Mouse (Mus musculus) layer of hippocampus, postnatal 10 days (tissue): Measurements from ENCODE around the gene Vipr1. TPM values are rescaled to one million over a fixed set of nuclear protein-coding genes. Genes with fewer than 3 reads are reported as not detected.
"Not testable (repeated sequence)": the region's sequence is repeated elsewhere in the genome, so short reads cannot be mapped to it uniquely, and the experiment has no call there.

Source experiments
- DNase-seq, 2 experiments: peaks; one replicate each; pipeline ENCODE4 v3.0.0; 2021; ENCODE audit warnings: low spot score in 2 of 2
- long read RNA-seq: library from polyadenylated mRNA; stranded (forward); transcript quantifications from one replicate; pipeline ENCODE4 v2.0.0, GENCODE M21; 2023
- total RNA-seq, 2 experiments: library from RNA; stranded (reverse); gene quantifications; 2 replicates each; pipeline ENCODE4 v1.2.3; 2021

Vipr1 gene
- total RNA-seq, result 10 to 100 TPM in 1 of 2 experiments, 1 to 10 TPM in 1; 10.0 to 10.3 TPM
- long read RNA-seq, partial matches to known transcripts, result 0 of 2 reads
- long read RNA-seq, other reads (novel, unspliced or antisense), result 2 of 2 reads

DNA sequence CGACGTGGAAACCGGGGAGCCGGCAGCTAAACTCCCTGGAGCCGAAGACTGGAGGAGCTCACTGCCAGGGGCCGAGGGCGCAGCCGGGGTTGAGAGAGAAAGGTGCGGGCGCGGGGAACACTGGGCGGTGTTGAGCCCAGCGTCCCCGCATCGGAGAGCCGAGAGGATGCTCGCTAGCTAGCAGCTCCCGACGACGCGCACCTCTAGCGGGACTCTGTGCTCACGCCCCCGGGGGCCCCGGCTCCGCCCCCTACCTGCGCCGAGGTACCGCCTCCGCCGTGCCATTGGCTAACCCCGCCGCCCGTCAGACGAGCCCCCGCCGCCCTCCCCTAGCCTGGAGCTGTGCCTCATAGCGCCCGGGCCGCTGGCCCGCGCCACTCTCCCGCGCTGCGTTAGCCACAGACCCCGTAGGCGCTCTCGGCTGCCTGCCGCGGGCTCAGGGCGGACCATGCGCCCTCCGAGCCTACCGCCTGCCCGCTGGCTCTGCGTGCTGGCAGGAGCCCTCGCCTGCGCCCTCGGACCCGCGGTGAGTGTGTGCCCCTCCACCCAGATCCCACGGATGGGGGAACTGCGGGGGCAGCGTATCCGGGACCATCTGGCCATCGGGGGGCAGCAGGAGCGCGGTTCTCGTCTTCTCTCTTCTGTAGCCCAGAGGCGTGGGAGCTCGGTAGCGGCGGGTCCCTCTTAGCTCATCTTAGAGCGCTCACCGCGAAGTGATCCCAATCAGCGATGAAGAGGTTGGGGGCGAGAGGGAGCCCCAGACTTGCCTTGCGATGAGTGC, at the start of gene Vipr1:
TSS of gene Vipr1 (plus strand) at position 316 of the 781 bp plus-strand sequence.
- peak; percentile 78 to 86 for DNase-seq

DNA sequence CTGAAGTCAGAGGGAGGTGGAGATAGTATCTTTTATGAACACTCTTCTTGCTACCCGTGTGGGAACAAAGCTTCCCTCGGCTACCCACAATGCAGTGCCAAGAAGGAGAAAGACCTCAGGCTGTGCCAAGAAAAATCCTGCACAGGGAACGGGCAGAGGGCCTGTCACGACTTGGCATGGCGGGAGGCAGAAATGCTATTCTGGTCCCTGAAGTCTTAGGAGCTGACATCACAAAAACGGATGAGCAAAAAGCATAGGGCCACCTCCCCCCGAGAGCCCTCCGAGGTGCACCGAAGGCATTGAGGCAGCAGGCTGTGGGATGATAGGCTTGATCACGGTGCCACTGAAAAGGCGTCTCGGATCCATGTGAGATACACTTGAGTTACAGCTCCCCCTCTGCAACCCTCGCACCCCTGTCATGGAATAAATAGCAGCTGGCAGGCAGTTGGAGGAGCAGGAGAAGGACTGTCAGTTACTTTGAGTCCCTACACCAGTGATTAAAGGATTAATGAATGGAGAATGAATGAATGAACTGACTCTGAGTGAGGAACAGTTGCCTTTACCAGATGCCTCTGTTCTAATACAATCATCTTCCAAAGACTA, 49.5 kb upstream of the Vipr1 start:
- DNase-seq, result peak in 1 of 2 experiments; percentile 20

DNA sequence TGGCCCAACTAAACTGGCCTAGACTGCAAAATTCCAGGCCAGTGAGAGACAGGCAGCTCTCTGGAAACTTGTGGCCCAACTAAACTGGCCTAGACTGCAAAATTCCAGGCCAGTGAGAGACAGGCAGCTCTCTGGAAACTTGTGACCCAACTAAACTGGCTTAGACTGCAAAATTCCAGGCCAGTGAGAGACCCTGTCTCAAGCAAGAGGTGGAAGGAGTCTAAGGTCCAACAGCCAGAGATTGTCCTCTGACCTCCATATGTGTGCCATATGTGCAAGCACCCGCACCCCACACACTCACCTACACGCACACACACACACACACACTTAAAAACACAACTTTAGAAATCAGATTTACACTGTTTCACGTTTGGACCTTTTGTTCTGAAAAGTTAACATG, 48.7 kb upstream of the Vipr1 start:
- not testable (repeated sequence) for DNase-seq

DNA sequence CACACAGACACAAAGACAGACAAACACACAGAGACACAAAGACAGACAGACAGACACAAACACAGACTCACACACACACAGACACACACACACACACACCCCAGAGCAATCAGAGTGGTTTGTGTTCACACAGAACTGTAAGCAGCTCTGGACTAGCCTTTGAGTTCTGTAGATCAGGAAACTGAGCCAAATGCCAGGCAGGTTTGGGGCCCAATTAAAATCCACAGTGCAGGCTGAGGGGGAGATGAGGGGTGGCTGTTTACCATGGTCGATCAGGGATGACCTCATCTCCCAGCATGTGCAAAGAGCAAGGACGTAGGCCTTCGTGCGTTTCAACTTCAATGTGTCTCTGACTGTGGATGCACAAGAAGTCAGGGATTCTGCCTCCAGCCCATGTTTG, 47.7 kb upstream of the Vipr1 start:
- DNase-seq, result peak in 1 of 2 experiments; percentile 20

DNA sequence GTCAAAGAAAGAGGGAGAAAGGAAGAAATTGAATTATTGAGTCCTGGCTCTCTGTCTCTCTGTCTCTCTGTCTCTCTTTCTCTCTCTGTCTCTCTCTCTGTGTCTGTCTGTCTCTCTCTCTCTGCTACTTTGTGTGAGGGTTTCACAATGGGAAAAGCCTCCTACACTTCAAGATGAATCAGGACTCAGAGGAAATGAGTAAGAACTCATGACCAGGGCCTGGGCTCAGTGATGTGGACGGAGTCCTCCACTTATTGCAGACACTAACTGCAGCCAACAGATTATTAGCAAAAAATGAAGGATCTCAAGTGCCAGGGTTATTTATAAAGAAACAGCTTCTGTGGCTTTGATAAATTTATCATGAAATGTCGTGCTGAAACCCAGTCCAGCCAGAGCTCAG, 44.4 kb upstream of the Vipr1 start:
- no peak for DNase-seq

DNA sequence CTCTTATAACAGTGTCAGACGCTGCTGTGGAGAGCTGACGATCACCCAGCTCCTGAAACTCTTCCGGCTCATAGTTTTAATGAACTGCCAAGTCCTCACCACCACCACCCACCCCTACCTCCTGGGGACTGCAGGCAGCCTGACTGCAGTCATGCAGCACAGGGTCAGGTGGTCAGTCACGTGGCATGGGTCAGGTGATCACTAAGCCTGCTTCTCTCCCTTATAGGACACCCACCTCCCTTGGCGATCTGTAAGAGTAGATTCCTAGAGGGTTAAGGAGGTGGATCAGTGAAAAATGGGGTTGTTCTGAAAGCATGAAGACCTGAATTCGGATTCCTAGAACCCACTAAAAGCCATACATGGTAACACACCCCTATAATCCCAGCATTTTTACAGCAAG, 43.0 kb upstream of the Vipr1 start:
- DNase-seq, result no peak

DNA sequence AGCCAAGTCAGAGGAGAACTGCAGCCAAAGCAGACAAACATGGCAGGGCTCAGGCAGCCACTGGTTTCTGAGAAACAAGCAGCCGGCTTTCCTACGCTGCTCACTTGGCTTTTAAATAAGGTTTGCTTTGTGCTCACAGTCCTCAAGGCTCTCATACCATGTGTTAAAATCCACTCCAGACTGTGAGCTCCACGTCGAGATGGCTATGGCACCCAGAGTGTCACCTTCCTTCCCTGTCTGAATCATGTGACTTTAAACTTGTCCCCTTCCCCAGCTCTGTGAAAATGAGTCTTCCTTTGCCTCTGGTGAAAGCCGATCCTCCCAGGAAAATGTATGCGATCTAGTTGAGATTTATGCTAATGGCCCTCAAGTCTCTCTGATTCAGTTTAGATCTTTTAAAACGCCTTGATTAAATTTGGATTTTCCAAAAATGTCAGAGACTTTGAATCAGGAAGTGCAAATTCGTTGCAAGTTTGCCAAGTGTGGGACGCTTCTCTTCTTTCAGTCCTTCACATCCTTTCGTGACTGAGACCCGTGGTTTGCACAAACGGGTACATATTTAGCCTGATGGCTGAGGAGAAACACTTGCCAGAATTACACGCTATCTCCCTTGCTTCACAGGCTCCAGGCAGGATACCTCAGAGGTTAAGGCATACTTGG, 42.2 kb upstream of the Vipr1 start:
- peak in 1 of 2 experiments; percentile 31 for DNase-seq

DNA sequence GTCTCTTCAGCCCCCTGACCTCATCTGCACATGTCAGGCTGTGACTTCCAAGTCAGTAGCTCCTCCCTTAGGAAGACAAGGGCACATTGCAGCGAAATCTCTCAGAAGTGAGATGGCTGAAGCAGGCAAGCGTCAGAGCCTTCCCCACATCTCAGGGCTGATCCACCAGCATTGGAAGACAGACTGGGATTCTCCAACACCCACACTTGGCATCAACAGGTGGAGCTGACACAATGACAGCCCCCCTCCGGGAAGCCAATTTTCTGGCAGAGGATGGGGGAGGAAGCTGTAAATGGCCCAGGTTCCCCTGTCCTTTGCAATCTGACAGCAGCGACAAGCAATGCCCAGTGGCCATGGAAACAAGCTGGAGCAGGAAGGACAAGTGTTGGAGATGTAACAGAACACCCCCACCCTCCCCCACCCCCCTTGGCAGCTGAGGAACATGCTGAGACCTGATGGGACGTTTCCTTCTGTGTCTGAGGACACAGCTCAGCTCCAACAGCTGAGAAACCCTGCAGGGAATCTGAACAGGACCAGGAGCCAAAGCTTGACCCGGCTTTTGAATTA, 41.6 kb upstream of the Vipr1 start:
- DNase-seq, result peak; percentile 57

DNA sequence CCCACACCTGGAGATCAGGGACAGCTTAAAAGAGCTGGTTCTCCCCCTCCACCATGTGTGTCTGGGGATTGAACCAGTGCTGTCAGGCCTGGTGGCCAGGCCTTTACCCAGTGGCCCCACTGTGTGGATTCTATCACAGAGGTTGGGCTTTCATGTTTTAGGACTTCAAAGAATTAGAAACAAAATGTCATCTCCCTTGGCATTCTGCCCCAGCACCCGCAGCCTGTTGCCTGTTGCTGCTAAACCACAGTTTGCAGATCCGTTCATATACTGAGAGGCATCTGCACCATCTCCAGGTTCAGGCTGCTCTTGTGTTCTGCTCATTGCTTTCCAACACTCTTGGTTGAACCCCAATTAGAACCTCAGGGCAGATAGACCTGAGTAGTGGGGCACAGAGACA, 40.1 kb upstream of the Vipr1 start:
- peak in 1 of 2 experiments; percentile 23 for DNase-seq

DNA sequence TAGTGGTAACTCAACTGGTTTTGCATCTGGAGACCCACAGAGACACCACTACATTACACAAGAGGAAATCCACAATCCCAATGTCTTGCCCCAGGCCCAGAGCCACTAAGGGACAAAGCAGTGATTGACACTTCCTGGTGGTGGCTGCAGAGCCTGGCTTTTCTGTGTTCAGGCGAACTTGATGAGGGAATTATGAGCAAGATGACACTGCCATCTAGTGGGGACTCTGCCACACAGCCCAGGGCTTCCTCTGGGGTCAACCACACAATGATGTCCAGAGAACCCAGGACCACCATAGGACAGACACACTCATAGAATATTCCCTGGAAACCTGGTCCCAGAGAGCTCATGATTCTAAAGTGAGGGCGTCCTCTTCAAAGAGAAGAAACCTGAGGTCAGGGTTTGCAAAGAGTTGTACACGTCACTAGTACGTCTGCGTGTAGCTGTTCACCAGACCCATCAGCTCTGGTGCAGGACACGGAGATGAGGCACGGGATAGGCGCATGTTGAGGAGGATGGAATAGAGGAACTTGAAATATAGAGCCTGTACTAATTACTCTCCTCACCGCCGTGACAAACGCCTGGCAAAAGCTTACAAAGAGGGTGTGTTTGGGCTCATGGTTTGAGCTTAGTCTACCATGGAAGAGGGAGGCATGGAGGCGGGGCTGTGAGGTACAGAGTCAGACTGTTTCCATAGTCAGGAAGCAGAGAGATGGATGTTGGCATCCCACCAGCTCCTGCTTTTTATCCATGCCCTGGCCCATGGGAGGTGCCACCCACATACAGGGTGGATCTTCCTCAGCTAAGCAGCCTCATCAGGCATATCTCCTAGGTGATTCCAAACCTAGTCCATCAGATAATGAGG, 36.9 kb upstream of the Vipr1 start:
- peak; percentile 83 to 86 for DNase-seq

DNA sequence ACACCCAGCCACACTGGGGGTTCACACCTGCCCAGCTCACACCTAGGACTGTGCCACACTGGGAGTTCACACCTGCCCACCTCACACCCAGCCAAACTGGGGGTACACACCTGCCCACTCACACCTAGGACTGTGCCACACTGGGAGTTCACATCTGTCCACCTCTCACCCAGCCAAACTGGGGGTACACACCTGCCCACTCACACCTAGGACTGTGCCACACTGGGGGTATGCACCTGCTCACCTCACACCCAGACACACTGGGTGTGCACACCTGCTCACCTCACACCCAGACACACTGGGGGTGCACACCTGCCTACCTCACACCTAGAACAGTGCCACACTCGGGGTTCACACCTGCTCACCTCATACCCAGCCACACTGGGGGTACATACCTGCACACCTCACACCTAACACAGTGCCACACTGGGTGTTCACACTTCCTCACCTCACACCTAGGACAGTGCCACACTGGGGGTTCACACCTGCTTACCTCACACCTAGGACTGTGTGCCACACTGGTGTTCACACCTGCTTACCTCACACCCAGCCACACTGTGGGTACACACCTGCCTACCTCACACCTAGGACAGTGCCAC, 35.9 kb upstream of the Vipr1 start:
- no peak for DNase-seq

DNA sequence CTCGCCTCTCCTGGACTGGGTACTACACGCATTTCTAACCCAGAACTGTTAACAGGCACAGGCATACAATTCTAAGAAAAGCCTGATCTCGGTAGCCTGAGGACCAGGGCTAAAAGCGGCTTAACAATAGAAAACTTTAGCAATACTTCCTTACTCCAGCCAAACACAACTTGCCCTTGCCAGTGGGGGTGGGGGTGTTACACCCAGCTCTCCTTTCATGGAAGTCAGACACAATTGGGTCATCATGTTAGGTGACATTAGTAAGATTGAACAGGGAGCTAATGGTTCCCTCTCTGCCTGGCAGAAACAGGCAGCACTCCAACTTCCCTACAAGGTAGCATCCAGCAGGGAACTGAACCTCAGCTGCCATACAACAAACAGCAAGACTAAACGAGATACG, 33.1 kb upstream of the Vipr1 start:
- DNase-seq, result no peak

DNA sequence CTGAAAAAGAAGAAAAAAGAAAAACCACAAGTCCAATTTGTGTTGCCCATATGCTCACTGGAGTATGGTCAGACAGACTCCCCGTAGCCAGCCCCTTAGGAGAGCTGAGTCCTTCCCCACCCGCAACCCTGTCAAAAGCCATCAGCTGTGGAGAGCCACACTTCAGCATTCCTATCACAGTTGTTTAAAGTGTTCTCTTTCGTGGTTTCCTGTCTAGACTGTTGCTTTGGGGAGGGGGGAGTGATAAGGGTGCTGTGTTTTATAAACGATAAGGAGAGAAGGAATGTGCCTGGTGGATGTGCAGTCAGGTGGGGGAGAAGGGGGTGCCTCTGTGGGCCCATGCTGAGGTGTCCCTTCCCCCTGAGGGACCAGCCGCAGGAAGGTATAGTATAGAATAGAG, 29.3 kb upstream of the Vipr1 start:
- DNase-seq, result no peak

DNA sequence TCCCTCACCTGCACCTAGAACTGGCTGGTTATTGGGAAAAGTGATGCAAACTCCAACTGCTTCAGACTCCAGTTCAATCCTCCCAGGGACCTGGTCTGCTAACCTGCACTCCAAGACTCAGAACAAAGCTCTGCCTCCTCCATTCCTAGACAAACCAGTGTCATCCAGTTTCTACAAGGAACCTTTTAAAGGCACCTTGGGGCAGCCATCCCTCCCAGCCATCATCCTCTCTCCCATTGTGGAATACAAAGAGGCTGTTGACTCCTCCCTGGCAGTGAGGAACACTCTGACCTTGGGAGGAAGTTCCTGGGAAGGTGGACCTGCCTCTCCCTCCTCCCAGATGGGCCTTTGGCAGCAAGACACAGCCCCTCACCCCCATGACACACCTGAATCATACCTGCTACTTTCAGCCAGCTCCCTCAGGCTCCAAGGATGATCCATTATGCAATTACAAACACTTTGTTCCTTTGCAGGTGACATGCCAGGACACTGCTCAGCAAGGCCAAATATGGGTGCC, 28.2 kb upstream of the Vipr1 start:
- no peak for DNase-seq

DNA sequence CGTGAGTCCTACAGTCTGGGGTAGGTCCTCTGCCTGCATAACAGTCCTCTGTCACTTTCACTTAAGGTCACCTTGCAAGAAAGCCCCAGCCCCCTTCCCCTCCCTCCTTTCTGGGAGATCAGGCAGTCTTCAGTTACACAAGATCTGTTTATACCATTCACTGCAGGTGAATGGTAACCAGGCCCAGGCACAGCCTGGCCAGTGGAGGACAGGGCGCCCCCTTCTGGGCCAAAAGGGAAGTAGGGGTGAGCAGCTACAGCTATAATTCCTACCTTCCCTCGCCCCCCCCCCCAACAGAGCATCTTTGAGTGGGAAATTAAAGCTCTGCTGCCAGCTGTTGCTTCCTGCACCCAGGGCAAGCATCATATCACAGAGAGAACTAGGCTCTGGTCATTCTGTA, 26.0 kb upstream of the Vipr1 start:
- DNase-seq, result no peak

DNA sequence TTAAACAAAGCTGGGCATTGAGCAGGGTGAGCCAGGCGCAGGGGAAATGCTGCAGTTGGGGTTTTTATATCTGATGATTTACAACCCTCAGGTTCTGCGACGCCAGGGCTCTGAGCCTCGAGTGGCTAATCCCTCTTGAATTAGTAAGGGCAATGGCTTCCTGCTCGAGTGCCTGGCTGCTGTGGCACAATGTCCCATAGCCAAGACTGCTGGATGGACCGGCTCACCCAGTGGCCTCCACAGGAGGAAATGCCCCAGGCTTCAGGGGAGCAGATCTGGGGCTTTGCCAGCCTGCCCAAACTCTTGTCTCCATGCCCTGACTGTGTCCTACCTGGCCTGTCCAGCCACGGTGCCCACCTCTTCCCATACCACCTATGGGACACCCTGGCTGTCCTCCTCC, 23.1 kb upstream of the Vipr1 start:
- DNase-seq, result no peak

DNA sequence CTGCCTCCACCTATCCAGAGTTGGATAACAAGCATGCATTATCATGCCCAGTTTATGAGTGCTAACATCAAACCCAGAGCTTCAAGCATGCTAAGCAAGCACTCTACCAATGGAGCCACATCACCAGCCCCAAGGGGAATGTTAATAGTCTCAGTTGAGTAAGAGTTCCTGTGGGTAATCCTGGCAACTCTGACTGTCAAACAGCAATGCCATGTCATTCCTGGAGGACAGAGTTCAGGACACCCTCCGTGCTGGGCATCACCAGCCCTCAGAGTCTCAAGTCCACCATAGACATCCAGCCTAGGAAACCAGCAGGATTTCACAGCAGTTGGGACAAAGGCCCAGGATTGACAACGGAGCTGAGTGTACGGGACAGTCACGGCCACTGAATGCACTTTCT, 19.3 kb upstream of the Vipr1 start:
- DNase-seq, result no peak

DNA sequence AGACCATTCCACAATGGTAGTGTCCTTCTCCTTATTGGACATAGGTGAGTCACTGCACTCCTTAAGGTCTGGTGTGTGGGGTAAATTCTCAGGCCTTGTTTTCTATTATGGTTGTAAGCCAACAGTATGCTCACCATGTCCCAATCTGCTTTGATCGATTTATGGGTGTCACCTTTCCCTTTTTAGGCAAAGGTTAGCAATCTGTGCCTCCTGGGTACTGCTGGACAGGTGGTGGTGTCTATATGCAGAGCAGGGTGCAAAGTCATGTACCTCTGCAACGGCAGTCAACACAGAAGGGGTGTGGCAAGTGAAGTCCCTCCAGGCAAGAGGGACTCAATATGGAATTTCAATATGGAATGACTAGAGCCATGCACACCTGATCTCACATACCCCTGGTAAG, 17.6 kb upstream of the Vipr1 start:
- no peak for DNase-seq

DNA sequence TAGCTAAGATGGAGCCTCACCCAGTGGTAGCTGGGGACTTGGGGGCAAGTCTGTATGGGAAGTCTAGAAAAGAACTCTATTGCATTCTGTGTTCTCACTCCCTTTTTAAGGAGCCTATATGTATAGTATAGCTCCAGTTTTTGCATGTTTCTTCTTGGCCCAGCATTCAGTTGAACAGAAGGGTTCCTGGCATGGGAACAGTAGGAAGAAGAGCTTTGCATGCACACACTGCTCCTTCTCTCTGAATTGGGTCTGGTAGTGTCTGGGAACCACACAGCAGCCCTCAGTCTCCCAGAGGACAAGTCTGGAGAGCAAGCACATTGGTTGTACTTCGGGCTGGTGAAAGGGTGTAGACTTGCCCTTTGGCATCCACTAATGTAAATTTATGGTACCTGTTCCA, 11.9 kb upstream of the Vipr1 start:
- no peak for DNase-seq

DNA sequence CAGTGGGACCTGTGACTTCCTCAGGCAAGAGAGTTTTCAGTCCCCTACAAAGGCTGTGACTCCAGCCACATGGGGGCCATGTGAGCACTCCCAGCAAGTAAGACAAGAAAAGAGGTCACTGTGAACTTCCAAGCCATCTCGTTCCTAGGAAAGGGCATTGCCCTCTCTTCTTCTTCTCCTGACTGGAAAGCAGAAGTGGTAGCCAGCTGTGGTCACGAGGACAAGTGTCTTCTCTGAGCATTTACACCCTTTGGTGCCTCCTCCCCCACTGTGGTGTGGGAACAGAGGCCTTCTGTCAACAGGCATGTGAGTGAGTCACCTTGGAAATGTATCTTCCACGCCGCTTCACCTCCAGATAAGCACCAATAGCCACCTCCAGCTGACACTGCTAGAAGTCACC, 10.6 kb upstream of the Vipr1 start:
- DNase-seq, result no peak
